Mouse (Mus musculus): Measurements from ENCODE around the gene Prr3. TPM values are rescaled to one million over a fixed set of nuclear protein-coding genes. Genes with fewer than 3 reads are reported as not detected.

Prr3 gene
- polyA plus RNA-seq, 1 experiment from 2014 or later, result 6.1 TPM

DNA sequence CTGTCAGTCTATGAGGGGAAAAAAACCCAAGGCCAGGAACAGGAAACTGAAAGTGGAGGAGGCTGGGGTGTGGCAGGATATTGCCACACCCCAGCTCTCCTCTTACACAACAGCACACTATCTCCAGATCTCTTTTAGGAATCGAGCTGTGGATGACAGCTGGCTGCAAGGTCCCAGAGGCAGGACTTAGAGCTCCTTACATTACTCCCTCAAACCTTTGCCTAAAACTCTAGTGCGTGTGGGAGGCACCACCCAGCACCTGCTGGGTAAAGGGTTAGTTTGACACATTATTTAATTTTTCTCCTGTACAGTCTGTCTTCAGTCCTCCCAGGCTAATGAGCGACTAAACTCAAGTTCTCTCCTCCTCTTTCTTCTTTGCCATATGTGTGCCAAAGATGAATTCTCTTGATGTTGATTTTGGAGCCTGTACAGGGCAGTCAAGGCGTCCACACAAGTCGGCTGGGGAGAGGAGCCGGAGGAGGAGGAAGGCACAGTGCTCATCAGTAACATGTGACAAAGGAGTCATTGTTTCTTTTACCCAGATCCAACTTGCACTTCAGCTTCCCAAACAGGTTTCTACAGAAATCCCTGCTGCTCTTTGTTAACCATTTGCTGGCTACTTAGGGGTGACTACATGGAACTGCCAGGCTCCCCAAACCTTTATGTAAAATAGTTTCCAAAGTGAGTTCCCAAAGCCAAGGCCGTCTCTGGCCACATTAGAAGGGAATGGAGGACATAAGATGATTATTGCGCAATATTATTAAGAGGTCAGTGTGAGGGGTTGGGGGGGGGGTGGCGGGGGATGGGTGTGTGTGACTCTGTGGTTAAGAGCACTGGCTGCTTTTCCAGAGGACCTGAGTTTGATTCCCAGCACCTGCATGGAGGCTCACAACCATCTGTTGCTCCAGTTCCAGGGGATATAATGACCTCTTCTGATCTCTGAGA lies 43.9 kb upstream of the Prr3 start:
- Histone ChIP-seq H3K36me3 (replicated peaks; ENCODE audit: insufficient read depth, low read length) (no peaks in the 10 kb centered on the region), H3K4me2 (ENCODE audit: low read depth, low read length) (peak overlapping the region; percentile 52), H3K4me3 (ENCODE audit: low read depth, low read length) (peak overlapping the region; percentile 14; the same call in 1 of the 2 replicates), H3K9me3 (ENCODE audit: low read length) (no peaks in the 10 kb centered on the region), H3K4me1 (ENCODE audit: insufficient read depth) (peaks cover 34% of the 10 kb centered on the region), H3K9ac (replicated peaks) (peak overlapping the region; percentile 50; the same call in 1 of the 2 replicates), H3K27me3 (ENCODE audit: insufficient read depth, low read length) (no peaks in the 10 kb centered on the region), H3K27ac (ENCODE audit: low read depth) (peak overlapping the region; percentile 82)
- peak; percentile 45 for ATAC-seq
- DNase-seq, result peak; percentile 57
- TF ChIP-seq CTCF (IDR thresholded peaks at IDR 0.05; ENCODE audit: low read depth) (no peak), EP300 (IDR thresholded peaks at IDR 0.05; ENCODE audit: low read depth) (peak; percentile 65; the same call in 1 of the 2 replicates)
- 53% methylated on average over 9 of the region's 9 CpGs for WGBS (ENCODE audit: insufficient replicate concordance)

DNA sequence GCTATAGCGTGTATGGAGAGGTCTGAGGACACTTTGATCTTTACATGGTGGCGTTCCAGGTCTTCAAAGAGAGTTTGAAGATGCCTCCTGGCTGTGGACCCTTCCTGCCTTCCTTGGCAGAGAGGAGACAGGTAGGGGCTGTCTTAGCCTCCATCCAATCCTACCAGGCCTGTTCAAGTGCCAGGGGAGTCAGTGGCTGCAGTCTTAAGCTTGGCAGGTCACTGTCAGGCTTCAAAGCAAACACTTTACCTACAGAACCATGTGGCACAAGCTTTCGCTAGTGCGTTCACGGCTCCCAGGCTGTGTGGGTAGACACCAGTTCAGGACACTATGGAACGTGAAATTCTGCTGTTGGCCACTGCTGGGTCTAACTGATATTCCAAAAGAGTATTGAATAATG lies 42.9 kb upstream of the Prr3 start:
- Histone ChIP-seq H3K9ac (replicated peaks) (no peak overlapping the region), H3K36me3 (replicated peaks; ENCODE audit: insufficient read depth, low read length) (peaks cover 3% of the 10 kb centered on the region), H3K4me3 (ENCODE audit: low read depth, low read length) (no peak overlapping the region), H3K9me3 (ENCODE audit: low read length) (no peaks in the 10 kb centered on the region), H3K27me3 (ENCODE audit: insufficient read depth, low read length) (no peaks in the 10 kb centered on the region), H3K27ac (ENCODE audit: low read depth) (peak overlapping the region; percentile 82), H3K4me1 (ENCODE audit: insufficient read depth) (peaks cover 39% of the 10 kb centered on the region), H3K4me2 (ENCODE audit: low read depth, low read length) (no peak overlapping the region)
- ATAC-seq (no peak), DNase-seq (no peak)
- no peak for TF ChIP-seq CTCF (IDR thresholded peaks at IDR 0.05; ENCODE audit: low read depth)
- TF ChIP-seq EP300 (IDR thresholded peaks at IDR 0.05; ENCODE audit: low read depth), result no peak
- WGBS (ENCODE audit: insufficient replicate concordance), result 90% methylated on average over 6 of the region's 6 CpGs

DNA sequence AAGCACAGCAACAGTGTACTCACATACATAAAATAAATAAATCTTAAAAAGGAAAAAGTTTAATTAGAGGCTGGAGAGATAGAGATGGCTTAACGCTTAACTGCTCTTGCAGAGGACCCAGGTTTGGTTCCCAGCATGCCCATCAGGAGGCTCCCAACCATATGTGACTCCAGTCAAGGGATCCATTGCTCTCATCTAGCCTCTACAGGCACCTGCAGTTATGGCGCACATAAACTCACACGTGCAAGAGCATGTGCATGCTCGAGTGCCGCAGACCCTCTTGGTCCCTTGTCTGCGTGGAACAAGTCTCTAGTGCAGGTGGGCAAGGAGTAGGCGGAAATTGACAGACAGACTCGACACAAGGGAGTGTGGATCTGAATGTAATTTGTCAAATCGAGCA lies 42.1 kb upstream of the Prr3 start:
- ATAC-seq, result no peak
- TF ChIP-seq EP300 (IDR thresholded peaks at IDR 0.05; ENCODE audit: low read depth) (no peak), CTCF (IDR thresholded peaks at IDR 0.05; ENCODE audit: low read depth) (no peak)
- peak overlapping the region; percentile 97; the same call in 1 of the 2 replicates for H3K27ac ChIP-seq (ENCODE audit: low read depth)
- no peak overlapping the region for H3K4me2 ChIP-seq (ENCODE audit: low read depth, low read length)
- no peak overlapping the region for H3K4me3 ChIP-seq (ENCODE audit: low read depth, low read length)
- DNase-seq, result no peak
- peaks cover 11% of the 10 kb centered on the region for H3K36me3 ChIP-seq (replicated peaks; ENCODE audit: insufficient read depth, low read length)
- no peaks in the 10 kb centered on the region for H3K27me3 ChIP-seq (ENCODE audit: insufficient read depth, low read length)
- no peak overlapping the region for H3K9ac ChIP-seq (replicated peaks)
- peaks cover 43% of the 10 kb centered on the region for H3K4me1 ChIP-seq (ENCODE audit: insufficient read depth)
- WGBS (ENCODE audit: insufficient replicate concordance), result 85% methylated on average over 9 of the region's 9 CpGs
- H3K9me3 ChIP-seq (ENCODE audit: low read length), result peaks cover under 1% of the 10 kb centered on the region; the same call in 1 of the 2 replicates

DNA sequence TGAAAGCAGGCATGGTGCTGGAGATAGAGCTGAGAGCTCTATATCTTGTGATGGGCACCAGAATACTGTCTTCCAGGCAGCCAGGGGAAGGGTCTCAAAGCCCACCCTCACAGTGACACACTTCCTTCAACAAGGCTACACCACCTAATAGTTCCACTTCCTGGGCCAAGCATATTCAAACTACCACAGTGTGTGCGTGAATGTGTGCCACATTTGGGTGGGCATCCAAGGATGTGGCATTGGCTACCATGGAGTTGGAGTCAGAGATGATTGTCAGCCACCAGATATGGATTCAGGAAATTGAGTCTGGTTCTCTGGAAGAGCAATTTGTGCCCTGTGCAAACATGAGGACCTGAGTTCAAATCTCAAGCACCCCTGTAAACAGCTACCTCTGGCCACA lies 41.3 kb upstream of the Prr3 start:
- H3K4me1 ChIP-seq (ENCODE audit: insufficient read depth), result peaks cover 46% of the 10 kb centered on the region
- H3K36me3 ChIP-seq (replicated peaks; ENCODE audit: insufficient read depth, low read length), result peaks cover 19% of the 10 kb centered on the region
- H3K9me3 ChIP-seq (ENCODE audit: low read length), result peaks cover 3% of the 10 kb centered on the region; the same call in 1 of the 2 replicates
- H3K27ac ChIP-seq (ENCODE audit: low read depth), result peak overlapping the region; percentile 97
- WGBS (ENCODE audit: insufficient replicate concordance), result 86% methylated on average over 1 of the region's 1 CpGs
- H3K27me3 ChIP-seq (ENCODE audit: insufficient read depth, low read length), result no peaks in the 10 kb centered on the region
- ATAC-seq (no peak), DNase-seq (no peak)
- H3K4me2 ChIP-seq (ENCODE audit: low read depth, low read length), result peak overlapping the region; percentile 72
- TF ChIP-seq EP300 (IDR thresholded peaks at IDR 0.05; ENCODE audit: low read depth), result no peak
- TF ChIP-seq CTCF (IDR thresholded peaks at IDR 0.05; ENCODE audit: low read depth), result no peak
- H3K9ac ChIP-seq (replicated peaks), result peak overlapping the region; percentile 68
- peak overlapping the region; percentile 56 for H3K4me3 ChIP-seq (ENCODE audit: low read depth, low read length)

DNA sequence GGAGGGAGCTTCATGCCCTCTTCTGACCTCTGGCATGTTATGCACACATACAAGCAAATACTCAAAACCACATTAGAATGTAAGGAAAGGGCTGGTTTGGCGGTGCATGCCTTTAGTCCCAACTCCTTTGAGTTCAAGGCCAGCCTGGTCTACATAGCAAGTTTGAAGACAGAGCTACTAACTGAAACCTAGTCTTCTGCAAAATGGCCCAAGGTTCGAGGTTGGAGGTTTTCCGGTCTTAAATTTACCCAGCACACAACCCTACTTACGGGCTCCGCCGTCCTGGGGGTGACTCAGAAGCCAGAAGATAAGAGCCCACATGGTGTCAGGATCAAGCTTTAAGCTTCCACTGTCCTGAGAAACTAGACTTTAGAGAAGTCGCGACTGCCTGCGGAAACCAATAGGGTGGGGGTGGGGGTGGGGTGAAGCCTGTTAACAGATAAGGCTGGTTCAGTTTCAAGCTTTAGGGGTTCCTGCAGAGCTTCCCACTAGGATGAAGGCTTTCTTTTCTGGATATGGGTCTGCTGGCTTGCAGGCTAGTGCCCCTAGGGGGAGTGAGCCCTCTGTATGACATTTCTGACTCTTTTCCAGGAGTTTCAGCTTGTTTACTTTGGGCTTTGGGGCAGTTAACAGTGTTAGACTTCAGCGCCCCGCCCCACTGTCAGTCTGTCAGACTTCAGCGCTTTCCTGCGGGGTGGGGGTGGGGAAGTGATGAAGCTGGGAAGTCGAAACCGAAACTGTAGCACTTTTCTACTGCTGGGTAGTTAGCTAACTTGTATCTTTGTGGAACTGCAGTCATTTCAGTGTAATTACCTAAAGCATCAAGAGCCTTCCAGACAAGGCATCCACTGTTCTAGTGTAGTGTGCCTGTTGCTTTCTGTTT lies 40.4 kb upstream of the Prr3 start, which contains the start of gene H2-T24:
Gene H2-T24, minus strand, starts transcription at position 370 of the 883 bp plus-strand sequence.
- WGBS (ENCODE audit: insufficient replicate concordance), result 11% methylated on average over 15 of the region's 15 CpGs
- Histone ChIP-seq H3K9me3 (ENCODE audit: low read length) (peaks cover 3% of the 10 kb centered on the region; the same call in 1 of the 2 replicates), H3K27ac (ENCODE audit: low read depth) (peak within 1 kb of the TSS; percentile 97), H3K27me3 (ENCODE audit: insufficient read depth, low read length) (no peaks in the 10 kb centered on the region), H3K36me3 (replicated peaks; ENCODE audit: insufficient read depth, low read length) (peaks cover 28% of the 10 kb centered on the region), H3K4me3 (ENCODE audit: low read depth, low read length) (peak within 1 kb of the TSS; percentile 56), H3K4me2 (ENCODE audit: low read depth, low read length) (peak within 1 kb of the TSS; percentile 72), H3K9ac (replicated peaks) (peak within 1 kb of the TSS; percentile 68), H3K4me1 (ENCODE audit: insufficient read depth) (peaks cover 46% of the 10 kb centered on the region)
- peak; percentile 87 for ATAC-seq
- DNase-seq, result peak; percentile 89
- peak; percentile 82; the same call in 1 of the 2 replicates for TF ChIP-seq EP300 (IDR thresholded peaks at IDR 0.05; ENCODE audit: low read depth)
- TF ChIP-seq CTCF (IDR thresholded peaks at IDR 0.05; ENCODE audit: low read depth), result peak; percentile 49
